1 mouse cellular context compared by ENCODE assay signal in genomic region chr1:34842389-34842861, GRCm38 (mm10).
TF ChIP-seq lines count a peak whose summit lies in the region.

No protein-coding gene starts in this region.

TF ChIP-seq in MEL, 35 proteins besides CTCF, POLR2A, EP300 and RAD21 (continued from another document):
- TF ChIP-seq ZNF384 (IDR thresholded peaks at IDR 0.05; ENCODE audit: low read depth, low read length) (no peak), NELFE (IDR thresholded peaks at IDR 0.05; ENCODE audit: low read depth, low read length) (no peak), RCOR1 (IDR thresholded peaks at IDR 0.05; ENCODE audit: low read depth, low read length) (no peak), ZKSCAN1 (IDR thresholded peaks at IDR 0.05; ENCODE audit: low read depth, low read length) (no peak), E2F4 (IDR thresholded peaks at IDR 0.05; ENCODE audit: borderline replicate concordance, low read depth, low read length) (no peak), MAX (IDR thresholded peaks at IDR 0.05; ENCODE audit: low read length) (peak; percentile 5; the same call in 1 of the 2 replicates), KAT2A (conservative IDR thresholded peaks at IDR 0.05; ENCODE audit: low read depth, low read length) (no peak), UBTF (IDR thresholded peaks at IDR 0.05; ENCODE audit: borderline replicate concordance, insufficient read depth, low read depth, low read length) (no peak), MYB (IDR thresholded peaks at IDR 0.05; ENCODE audit: low read depth, low read length) (no peak), USF2 (IDR thresholded peaks at IDR 0.05; ENCODE audit: borderline replicate concordance in 1 of 2, insufficient read depth in 1 of 2, low read depth in 1 of 2, low read length in 2 of 2) (no peak), MAZ (IDR thresholded peaks at IDR 0.05; ENCODE audit: low read depth, low read length) (peak; percentile 70; the same call in 1 of the 2 replicates), SIN3A (IDR thresholded peaks at IDR 0.05; ENCODE audit: low read length) (peak; percentile 54), TAL1 (IDR thresholded peaks at IDR 0.05; ENCODE audit: low read length) (no peak), SMC3 (IDR thresholded peaks at IDR 0.05; ENCODE audit: low read depth, low read length) (no peak), ELF1 (IDR thresholded peaks at IDR 0.05; ENCODE audit: low read depth, low read length) (no peak), MXI1 (IDR thresholded peaks at IDR 0.05; ENCODE audit: low read depth, low read length) (peak; percentile 70; the same call in 1 of the 2 replicates), MAFK (IDR thresholded peaks at IDR 0.05; ENCODE audit: borderline replicate concordance, low read depth, low read length) (no peak), GATA1 (IDR thresholded peaks at IDR 0.05; ENCODE audit: low read depth, low read length) (no peak)
TF ChIP-seq in MEL: peak in this region for 5.
